Mouse (Mus musculus) midbrain, embryonic 12.5 days (tissue): ENCODE data around the gene Leap2. TPM values are rescaled to one million over a fixed set of nuclear protein-coding genes. Genes with fewer than 3 reads are reported as not detected.
"Not testable (repeated sequence)": the region's sequence is repeated elsewhere in the genome, so short reads cannot be mapped to it uniquely, and the experiment has no call there.

ENCODE experiments used
- ATAC-seq: fragments of 200-750 bp; cut with Nextera tagmentation; 2 replicates; pipeline ENCODE4 v1.8.0; 2017; ENCODE audit warnings: low read depth, moderate TSS enrichment, moderate library complexity; ENCODE audit not compliant: low FRiP score
- H3K27ac ChIP-seq: fragments of 300-500 bp; sonication (generic); replicated peaks from 2 replicates; pipeline ENCODE4 v1.5.1; 2016; ENCODE audit warnings: mild to moderate bottlenecking
- H3K27me3 ChIP-seq: fragments of 300-500 bp; sonication (generic); 2 replicates; pipeline ENCODE4 v1.6.1; 2016; ENCODE audit warnings: mild to moderate bottlenecking
- H3K36me3 ChIP-seq: fragments of 300-500 bp; sonication (generic); 2 replicates; pipeline ENCODE4 v1.6.1; 2016
- H3K4me1 ChIP-seq: fragments of 300-500 bp; sonication (generic); 2 replicates; pipeline ENCODE4 v1.6.1; 2016
- H3K4me2 ChIP-seq: fragments of 300-500 bp; sonication (generic); replicated peaks from 2 replicates; pipeline ENCODE4 v1.6.1; 2016; ENCODE audit warnings: mild to moderate bottlenecking, moderate library complexity
- H3K4me3 ChIP-seq: fragments of 300-500 bp; sonication (generic); 2 replicates; pipeline ENCODE4 v1.5.1; 2016; ENCODE audit warnings: mild to moderate bottlenecking
- H3K9ac ChIP-seq: fragments of 300-500 bp; sonication (generic); replicated peaks from 2 replicates; pipeline ENCODE4 v1.6.1; 2016; ENCODE audit warnings: mild to moderate bottlenecking, moderate library complexity
- H3K9me3 ChIP-seq: fragments of 300-500 bp; sonication (generic); 2 replicates; pipeline ENCODE4 v1.6.1; 2016; ENCODE audit warnings: mild to moderate bottlenecking
- WGBS: fragments of 180-500 bp; shearing (Covaris S2); methylation state at CpG from one replicate; pipeline ENCODE4 v1.1.7; 2016; 5-methylcytosine and 5-hydroxymethylcytosine counted together
- polyA plus RNA-seq: library from polyadenylated mRNA; unstranded; fragments of >200 nt; fragmentation: Nextera tagmentation; extraction: Ambion mirVana; gene quantifications from 2 replicates; pipeline ENCODE4 v1.2.1, GENCODE M21; 2016

Leap2 gene
- polyA plus RNA-seq, 1 experiment from 2014 or later = not detected

DNA sequence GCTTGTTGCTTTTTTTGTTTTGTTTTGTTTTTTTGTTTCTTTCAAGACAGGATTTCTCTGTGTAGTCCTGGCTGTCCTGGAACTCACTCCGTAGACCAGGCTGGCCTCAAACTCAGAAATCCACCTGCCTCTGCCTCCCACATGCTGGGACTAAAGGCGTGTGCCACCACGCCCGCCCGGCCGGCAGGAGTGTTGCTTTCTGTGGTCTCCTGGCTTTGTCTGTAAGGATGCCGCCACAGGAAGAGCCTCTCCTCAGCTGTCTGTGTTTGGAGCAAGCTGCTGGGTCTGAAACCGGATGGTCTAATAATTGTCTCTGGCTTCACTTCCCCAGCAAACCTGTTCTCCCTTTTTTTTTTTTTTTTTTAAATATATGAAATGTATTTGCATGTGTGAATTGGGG lies 12.5 kb upstream of the Leap2 start:
- no peak for ATAC-seq
- H3K4me1 ChIP-seq = peaks cover 5% of the 10 kb centered on the region
- no peak overlapping the region for H3K9ac ChIP-seq
- H3K9me3 ChIP-seq = no peaks in the 10 kb centered on the region
- 87% methylated on average over 8 of the region's 8 CpGs for WGBS
- H3K4me3 ChIP-seq = no peak overlapping the region
- no peaks in the 10 kb centered on the region for H3K36me3 ChIP-seq
- no peaks in the 10 kb centered on the region for H3K27me3 ChIP-seq
- H3K4me2 ChIP-seq = no peak overlapping the region
- no peak overlapping the region for H3K27ac ChIP-seq

DNA sequence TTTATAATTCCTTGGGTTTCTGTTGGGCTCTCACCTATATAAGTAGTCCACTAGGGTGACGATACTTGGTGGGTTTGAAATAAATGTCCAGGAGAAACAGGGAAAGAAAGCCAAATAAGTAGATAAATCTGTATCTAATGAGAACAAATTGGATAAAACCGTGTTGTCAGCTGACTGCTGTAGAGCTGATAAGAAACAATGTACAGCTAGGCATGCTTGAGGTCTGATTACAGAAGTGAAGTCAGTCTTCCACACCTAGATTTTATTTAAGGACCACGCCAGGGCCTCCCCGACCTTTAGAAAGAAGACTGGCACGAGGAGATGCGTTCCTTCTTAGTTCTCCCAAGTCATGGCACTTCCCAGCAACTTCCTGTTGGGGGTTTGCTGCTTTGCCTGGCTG lies 10.1 kb upstream of the Leap2 start:
- no peaks in the 10 kb centered on the region for H3K9me3 ChIP-seq
- WGBS = 74% methylated on average over 6 of the region's 6 CpGs
- H3K4me1 ChIP-seq = peaks cover 15% of the 10 kb centered on the region
- H3K9ac ChIP-seq = no peak overlapping the region
- no peak overlapping the region for H3K27ac ChIP-seq
- no peaks in the 10 kb centered on the region for H3K27me3 ChIP-seq
- H3K4me3 ChIP-seq = no peak overlapping the region
- H3K4me2 ChIP-seq = no peak overlapping the region
- peaks cover 8% of the 10 kb centered on the region for H3K36me3 ChIP-seq
- ATAC-seq = no peak

DNA sequence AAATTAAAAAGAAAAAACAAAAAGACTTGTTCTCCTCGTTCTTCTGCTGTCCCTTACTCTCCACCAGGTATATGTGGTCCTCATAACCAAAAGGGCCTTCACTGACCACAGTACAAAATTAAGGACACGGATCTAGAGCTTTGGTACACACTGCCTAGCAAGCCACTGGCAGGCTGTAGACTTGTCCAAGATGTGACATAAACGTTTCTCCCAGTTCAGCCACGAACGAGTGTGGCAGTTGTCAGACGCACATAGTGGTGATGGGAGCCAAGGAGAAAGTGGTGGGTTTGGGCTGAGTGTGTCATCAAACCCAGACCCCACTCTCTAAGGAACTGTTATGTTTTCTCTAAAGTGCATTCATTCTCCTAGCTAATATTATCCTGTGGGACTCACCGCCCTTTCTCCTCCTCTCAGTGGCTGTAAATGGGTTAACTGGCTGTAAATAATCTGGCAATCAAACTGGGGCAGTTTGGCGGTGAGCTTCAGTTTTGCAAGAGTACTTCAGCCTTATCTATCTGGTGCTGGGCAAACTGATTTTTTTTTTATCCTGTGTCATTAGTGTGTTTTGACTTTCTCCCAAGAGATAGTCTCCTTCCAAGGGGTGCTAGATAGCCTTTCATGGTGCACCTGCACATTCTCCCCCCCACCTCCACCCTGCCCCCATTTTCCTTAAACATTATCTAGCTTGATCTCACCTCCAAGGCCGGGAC lies 8.5 kb upstream of the Leap2 start:
- Histone ChIP-seq H3K4me2 (peak overlapping the region; percentile 91), H3K27me3 (no peaks in the 10 kb centered on the region), H3K36me3 (peaks cover 10% of the 10 kb centered on the region), H3K4me3 (peak overlapping the region; percentile 82), H3K27ac (peak overlapping the region; percentile 5; the same call in 1 of the 2 replicates), H3K4me1 (peaks cover 15% of the 10 kb centered on the region), H3K9ac (peak overlapping the region; percentile 12; the same call in 1 of the 2 replicates), H3K9me3 (no peaks in the 10 kb centered on the region)
- WGBS = 19% methylated on average over 9 of the region's 9 CpGs
- ATAC-seq = no peak; the same call in 1 of the 2 replicates

DNA sequence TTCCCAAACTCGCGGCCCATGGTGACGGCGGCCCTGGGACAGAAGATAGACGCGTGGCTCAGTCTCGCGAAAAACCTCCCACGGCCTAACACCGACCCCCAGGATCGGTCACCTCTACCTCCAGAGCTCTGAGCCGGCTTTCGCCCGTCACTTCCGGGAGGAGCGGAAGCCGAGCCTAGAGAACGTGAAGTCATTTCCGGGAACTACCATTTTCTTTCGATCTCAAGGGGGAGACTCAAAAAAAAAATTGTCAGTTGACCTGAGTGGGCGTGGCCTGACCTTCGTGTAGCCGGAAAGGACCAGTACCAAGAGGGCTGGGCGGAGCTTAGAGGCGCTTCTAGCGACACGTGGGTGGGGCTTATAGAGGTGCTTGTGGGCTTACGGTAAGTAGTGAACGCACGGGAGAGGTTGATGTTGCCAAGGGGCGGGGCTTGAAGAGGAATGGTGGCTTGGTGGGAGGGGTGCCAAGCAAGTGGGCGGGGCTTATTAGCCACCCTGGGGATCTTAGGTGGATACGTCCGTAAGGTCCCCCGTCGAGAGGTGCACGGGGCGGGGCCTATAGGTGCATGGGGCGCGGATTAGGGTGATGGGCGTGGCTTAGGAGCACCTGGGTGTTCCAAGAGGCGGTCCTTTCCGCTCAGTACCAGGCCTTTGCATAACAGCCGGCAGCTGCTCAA lies 7.8 kb upstream of the Leap2 start, which contains the start of the genes Uqcrq and Gdf9:
Gene Uqcrq, minus strand, starts transcription at position 162 of the 677 bp plus-strand sequence.
Gene Gdf9, plus strand, starts transcription at position 354 of the 677 bp plus-strand sequence.
- peak within 1 kb of the TSS; percentile 67 for H3K27ac ChIP-seq

DNA sequence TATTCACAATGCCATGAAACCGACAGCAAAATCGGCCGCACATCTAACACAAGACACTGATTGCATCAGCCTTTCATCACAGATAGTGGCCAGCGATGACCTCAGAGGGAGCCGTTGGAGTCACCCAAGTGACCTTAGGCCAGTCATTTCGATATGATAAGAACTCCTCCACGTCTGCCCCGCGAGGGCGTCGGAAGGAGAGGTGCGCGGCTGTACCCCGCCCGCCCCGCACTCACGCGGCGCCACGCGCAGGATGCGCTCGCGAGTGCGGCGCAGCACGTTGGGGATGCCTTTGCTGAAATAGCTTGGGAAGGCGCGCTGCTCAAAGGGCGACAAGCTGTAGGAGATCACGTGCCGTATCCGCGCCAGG lies 7.3 kb upstream of the Leap2 start:
- Histone ChIP-seq H3K4me1 (peaks cover 15% of the 10 kb centered on the region), H3K27ac (peak overlapping the region; percentile 67), H3K4me2 (peak overlapping the region; percentile 91), H3K9me3 (no peaks in the 10 kb centered on the region), H3K9ac (peak overlapping the region; percentile 85), H3K4me3 (peak overlapping the region; percentile 82), H3K36me3 (peaks cover 10% of the 10 kb centered on the region), H3K27me3 (no peaks in the 10 kb centered on the region)
- under 1% methylated on average over 34 of the region's 34 CpGs for WGBS
- ATAC-seq = peak; percentile 53; the same call in 1 of the 2 replicates

More for the DNA sequence above, 7.8 kb upstream of the Leap2 start, which contains the start of the genes Uqcrq and Gdf9:
- Histone ChIP-seq H3K4me1 (peaks cover 15% of the 10 kb centered on the region), H3K9me3 (no peaks in the 10 kb centered on the region), H3K4me2 (peak within 1 kb of the TSS; percentile 91), H3K27me3 (no peaks in the 10 kb centered on the region), H3K36me3 (peaks cover 10% of the 10 kb centered on the region), H3K9ac (peak within 1 kb of the TSS; percentile 85), H3K4me3 (peak within 1 kb of the TSS; percentile 82)
- WGBS = under 1% methylated on average over 44 of the region's 44 CpGs
- peak; percentile 95 for ATAC-seq

DNA sequence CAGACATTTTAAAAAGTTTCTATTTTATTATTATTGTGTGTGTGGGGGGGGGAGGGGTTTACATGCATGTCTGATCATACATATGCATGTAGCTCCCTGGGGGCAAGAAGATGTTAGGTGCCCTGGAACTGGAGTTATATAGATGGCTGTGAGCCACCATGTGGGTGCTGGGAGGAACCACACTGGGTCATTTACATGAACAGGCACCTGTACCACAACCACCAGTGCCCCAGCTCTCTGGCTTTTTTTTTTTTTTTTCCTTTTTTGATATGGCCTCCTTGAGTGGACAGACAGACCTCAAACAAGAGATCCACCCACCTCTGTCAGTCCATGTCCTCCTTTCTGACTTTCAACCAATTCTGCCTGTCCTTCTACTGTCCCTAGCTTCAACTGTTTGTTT lies 6.2 kb upstream of the Leap2 start:
- H3K9me3 ChIP-seq = no peaks in the 10 kb centered on the region
- no peaks in the 10 kb centered on the region for H3K27me3 ChIP-seq
- no peak overlapping the region for H3K27ac ChIP-seq
- H3K4me3 ChIP-seq = peak overlapping the region; percentile 82
- peak overlapping the region; percentile 91 for H3K4me2 ChIP-seq
- H3K4me1 ChIP-seq = peaks cover 15% of the 10 kb centered on the region
- H3K36me3 ChIP-seq = peaks cover 10% of the 10 kb centered on the region
- no peak for ATAC-seq
- H3K9ac ChIP-seq = no peak overlapping the region

DNA sequence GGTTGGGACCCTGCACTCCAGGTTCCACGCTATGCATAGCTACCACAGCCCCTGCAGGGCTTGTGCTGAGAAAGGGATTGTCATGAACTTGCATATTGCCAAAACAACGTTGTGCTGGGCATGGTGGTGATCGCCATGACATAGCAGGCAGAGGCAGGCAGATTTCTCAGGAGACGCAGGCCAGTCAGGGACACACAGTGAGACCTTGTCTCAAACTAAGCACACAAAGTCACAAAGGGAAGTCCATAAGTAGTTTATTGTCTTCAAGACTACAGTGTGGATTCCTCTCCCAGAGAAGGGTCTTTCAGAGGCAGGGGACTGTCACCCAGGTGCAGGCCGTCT lies 5.7 kb upstream of the Leap2 start:
- ATAC-seq = no peak
- no peaks in the 10 kb centered on the region for H3K9me3 ChIP-seq
- peaks cover 15% of the 10 kb centered on the region for H3K4me1 ChIP-seq
- H3K4me3 ChIP-seq = no peak overlapping the region
- H3K9ac ChIP-seq = no peak overlapping the region
- 97% methylated on average over 5 of the region's 5 CpGs for WGBS
- no peak overlapping the region for H3K4me2 ChIP-seq
- no peaks in the 10 kb centered on the region for H3K27me3 ChIP-seq
- H3K27ac ChIP-seq = no peak overlapping the region
- H3K36me3 ChIP-seq = peaks cover 10% of the 10 kb centered on the region

DNA sequence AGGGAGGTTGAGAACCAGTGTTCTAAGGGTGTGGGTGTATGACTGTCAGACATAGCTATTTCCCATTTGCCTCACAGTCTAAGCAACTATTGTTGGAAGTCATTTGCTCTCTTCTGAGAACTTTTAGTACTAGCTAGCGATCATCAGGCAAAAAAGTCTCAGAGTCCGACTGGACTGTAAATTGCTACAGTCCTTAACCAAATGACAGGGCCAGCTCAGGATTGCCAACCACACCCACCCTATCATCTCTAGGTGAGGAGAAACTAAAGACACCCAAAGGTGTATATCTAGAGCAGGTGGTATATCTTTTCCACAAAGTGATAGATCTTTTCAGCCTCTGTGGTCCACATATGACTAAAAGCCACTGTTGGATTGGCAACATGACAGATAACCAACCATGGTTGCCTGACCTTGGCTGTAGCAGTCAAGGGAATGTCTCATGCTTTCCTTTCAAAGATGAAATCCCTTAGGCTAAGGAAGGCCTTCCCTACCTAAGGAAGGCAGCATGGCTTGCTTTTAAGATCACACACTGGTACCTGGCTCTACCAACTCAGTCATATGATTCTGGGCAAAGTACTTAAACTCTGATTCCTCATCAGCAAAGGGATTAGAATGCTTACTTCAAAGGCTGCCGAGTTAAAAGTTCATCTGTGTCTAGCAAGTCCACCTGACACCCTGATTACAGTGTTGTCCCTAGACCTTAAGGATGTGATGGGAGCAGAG lies 5.2 kb upstream of the Leap2 start:
- H3K27me3 ChIP-seq = no peaks in the 10 kb centered on the region
- H3K4me2 ChIP-seq = no peak overlapping the region
- peaks cover 15% of the 10 kb centered on the region for H3K4me1 ChIP-seq
- H3K36me3 ChIP-seq = peaks cover 10% of the 10 kb centered on the region
- H3K4me3 ChIP-seq = no peak overlapping the region
- ATAC-seq = no peak
- H3K27ac ChIP-seq = no peak overlapping the region
- no peak overlapping the region for H3K9ac ChIP-seq
- no peaks in the 10 kb centered on the region for H3K9me3 ChIP-seq
- 94% methylated on average over 3 of the region's 3 CpGs for WGBS

DNA sequence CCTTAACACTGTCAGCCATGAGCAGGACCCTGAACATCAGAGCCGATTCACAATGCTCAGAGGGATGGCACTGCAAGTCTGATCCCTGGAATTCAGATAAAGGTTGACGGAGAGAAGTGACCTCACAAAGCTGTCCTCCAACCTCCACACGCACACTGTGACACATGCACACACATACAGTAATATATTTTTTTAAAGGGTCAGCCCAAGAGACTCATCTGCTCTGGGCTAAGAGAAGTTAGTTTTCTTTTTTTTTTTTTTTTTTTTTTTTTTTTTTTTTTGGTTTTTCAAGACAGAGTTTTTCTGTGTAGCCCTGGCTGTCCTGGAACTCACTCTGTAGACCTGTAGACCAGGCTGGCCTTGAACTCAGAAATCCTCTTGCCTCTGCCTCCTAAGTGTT lies 3.9 kb upstream of the Leap2 start:
- Histone ChIP-seq H3K4me1 (peaks cover 15% of the 10 kb centered on the region), H3K36me3 (peaks cover 10% of the 10 kb centered on the region)
- not testable (repeated sequence) for H3K27ac ChIP-seq, H3K27me3 ChIP-seq, H3K4me3 ChIP-seq, ATAC-seq, H3K9ac ChIP-seq, H3K9me3 ChIP-seq, H3K4me2 ChIP-seq
- WGBS = 87% methylated on average over 3 of the region's 3 CpGs

DNA sequence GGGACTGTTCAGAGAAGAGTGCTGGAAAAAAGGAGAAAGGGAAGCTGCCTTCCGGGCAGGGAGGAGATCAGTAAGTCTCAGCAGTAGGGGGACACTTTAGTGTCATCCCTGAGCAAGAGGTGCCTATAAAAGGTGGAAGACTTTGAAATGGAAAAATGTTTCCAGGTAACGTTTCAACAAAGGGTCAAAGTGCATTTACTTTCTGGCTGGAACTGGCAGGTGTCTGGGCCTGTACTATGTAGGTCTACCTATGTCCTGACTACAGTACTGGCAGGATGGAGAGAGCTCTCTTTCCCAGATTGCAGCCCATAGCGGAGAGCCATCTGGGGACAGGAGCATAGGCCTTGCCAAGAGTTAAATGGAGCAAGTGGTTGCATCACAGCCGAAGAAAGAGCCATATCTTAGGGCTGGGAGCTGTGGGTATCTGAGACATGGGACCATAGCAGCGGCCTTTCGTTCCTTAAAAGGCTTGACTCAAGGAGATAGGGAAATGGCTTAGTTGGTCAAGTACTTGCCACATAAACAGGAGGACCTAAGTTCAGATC lies 2.8 kb upstream of the Leap2 start:
- Histone ChIP-seq H3K27me3 (no peaks in the 10 kb centered on the region), H3K4me1 (peaks cover 10% of the 10 kb centered on the region)
- ATAC-seq = no peak

DNA sequence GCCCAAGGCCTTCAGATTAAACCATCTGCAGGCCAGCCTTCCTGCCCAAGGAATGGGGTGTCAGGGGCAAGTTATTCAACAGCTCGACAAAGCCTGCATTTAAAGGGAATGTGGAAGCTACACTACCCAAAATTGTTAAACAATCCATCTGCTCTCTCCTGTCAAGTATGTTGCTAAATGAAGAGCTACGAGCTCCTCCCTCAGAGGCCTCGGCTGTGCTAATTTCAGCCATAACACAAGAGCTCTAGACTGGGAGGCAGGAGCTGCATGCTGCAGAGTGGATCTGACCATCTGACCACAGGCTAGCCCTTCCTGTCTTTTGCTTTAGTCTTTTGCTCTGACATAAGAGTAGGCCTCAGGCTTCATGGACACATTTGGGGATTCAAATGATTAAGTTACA lies 2.3 kb upstream of the Leap2 start:
- no peak for ATAC-seq
- 79% methylated on average over 3 of the region's 3 CpGs for WGBS
- no peak overlapping the region for H3K9ac ChIP-seq
- no peak overlapping the region for H3K4me2 ChIP-seq
- H3K27ac ChIP-seq = no peak overlapping the region
- no peak overlapping the region for H3K4me3 ChIP-seq
- H3K36me3 ChIP-seq = peaks cover 17% of the 10 kb centered on the region
- H3K27me3 ChIP-seq = no peaks in the 10 kb centered on the region
- H3K9me3 ChIP-seq = no peaks in the 10 kb centered on the region
- H3K4me1 ChIP-seq = peaks cover 9% of the 10 kb centered on the region

More for the DNA sequence above, 2.8 kb upstream of the Leap2 start:
- Histone ChIP-seq H3K4me3 (no peak overlapping the region), H3K36me3 (peaks cover 14% of the 10 kb centered on the region), H3K9me3 (no peaks in the 10 kb centered on the region), H3K4me2 (no peak overlapping the region), H3K9ac (no peak overlapping the region), H3K27ac (no peak overlapping the region)
- whole genome bisulfite sequencing = 87% methylated on average over 6 of the region's 6 CpGs

DNA sequence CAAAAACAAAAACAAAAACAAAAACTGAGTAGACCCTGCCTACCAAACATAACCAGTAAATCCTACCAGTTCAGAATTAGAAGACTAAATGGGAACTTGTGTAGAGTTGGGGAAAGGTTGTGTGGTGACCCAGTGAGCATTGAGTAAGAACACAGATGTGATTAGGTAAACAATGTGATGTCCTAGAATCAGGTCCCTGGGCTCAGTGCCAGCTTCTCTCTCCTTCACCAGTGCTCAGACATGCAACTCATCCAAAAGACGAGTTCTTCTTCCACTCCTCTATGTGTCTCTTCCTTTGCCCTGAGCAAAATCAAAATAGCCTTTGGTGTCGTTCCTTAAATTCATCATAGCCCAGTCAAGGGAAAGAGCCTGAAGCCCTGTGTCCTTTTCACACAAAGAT lies 1.9 kb upstream of the Leap2 start:
- no peak for ATAC-seq
- Histone ChIP-seq H3K27ac (no peak overlapping the region; the same call in 1 of the 2 replicates), H3K4me3 (no peak overlapping the region), H3K27me3 (no peaks in the 10 kb centered on the region), H3K4me1 (peaks cover 5% of the 10 kb centered on the region), H3K4me2 (no peak overlapping the region), H3K36me3 (peaks cover 22% of the 10 kb centered on the region), H3K9ac (no peak overlapping the region), H3K9me3 (no peaks in the 10 kb centered on the region)
- 77% methylated on average over 2 of the region's 2 CpGs for WGBS
